Mouse (Mus musculus) mouse trophoblast stem cell (cell line): ENCODE results near the gene Cap2.

Experiments
- in situ Hi-C, 2 experiments: fragments of 300-500 bp; cut with MseI, MboI; formaldehyde crosslinking; loops; 2 replicates in 1 of 2; 3 replicates in 1 of 2; pipeline ENCODE4 v1.15.1; 2025

Gene Cap2

GRCm38 (mm10) chr13:46629391-46629790, 127.7 kb downstream of the Cap2 start:
- in situ Hi-C loops: no loop called here

- in situ Hi-C loops: no loop called here
These were observed 131.1 kb downstream of the Cap2 start for GRCm38 (mm10) chr13:46632796-46633195.

- in situ Hi-C loops: no loop called here
These were observed 131.9 kb downstream of the Cap2 start for GRCm38 (mm10) chr13:46633320-46634132.

- in situ Hi-C loops: no loop called here
These were observed 132.5 kb downstream of the Cap2 start for GRCm38 (mm10) chr13:46634133-46634488.

GRCm38 (mm10) chr13:46640608-46641468, 139.2 kb downstream of the Cap2 start:
- in situ Hi-C loops: no loop called here

- in situ Hi-C loops: no loop called here
These were observed 140.7 kb downstream of the Cap2 start for GRCm38 (mm10) chr13:46642318-46642717.

GRCm38 (mm10) chr13:46644175-46644574, 142.5 kb downstream of the Cap2 start:
- in situ Hi-C loops: no loop called here

- in situ Hi-C loops: no loop called here
These were observed 143.8 kb downstream of the Cap2 start for GRCm38 (mm10) chr13:46645476-46645875.

GRCm38 (mm10) chr13:46651853-46652252, 150.2 kb downstream of the Cap2 start:
- in situ Hi-C loops: no loop called here

- in situ Hi-C loops: no loop called here
These were observed 151.0 kb downstream of the Cap2 start for GRCm38 (mm10) chr13:46652671-46653070.

GRCm38 (mm10) chr13:46653671-46654070, 152.0 kb downstream of the Cap2 start:
- in situ Hi-C loops: no loop called here

GRCm38 (mm10) chr13:46654566-46654965, 152.9 kb downstream of the Cap2 start:
- in situ Hi-C loops: no loop called here

GRCm38 (mm10) chr13:46659211-46659610, 157.6 kb downstream of the Cap2 start:
- in situ Hi-C loops: loop anchor here in 1 of 2 experiments (5.0 kb wide), 1 partner anchor 347 kb away; no protein-coding TSS in a partner anchor

GRCm38 (mm10) chr13:46663461-46663964, 161.9 kb downstream of the Cap2 start:
- in situ Hi-C loops: loop anchor here in 1 of 2 experiments (10.0 kb wide), 1 partner anchor 349 kb away; no protein-coding TSS in a partner anchor

GRCm38 (mm10) chr13:46669048-46669619, 167.5 kb downstream of the Cap2 start, which contains the start of gene Fam8a1:
TSS of gene Fam8a1 (plus strand) at chr13:46669522.
- in situ Hi-C loops: loop anchor here in 1 of 2 experiments (10.0 kb wide), 1 partner anchor 354 kb away; no protein-coding TSS in a partner anchor

- in situ Hi-C loops: loop anchor here in 1 of 2 experiments (10.0 kb wide), 1 partner anchor 355 kb away; no protein-coding TSS in a partner anchor
These were observed 168.1 kb downstream of the Cap2 start for GRCm38 (mm10) chr13:46669620-46670271.

GRCm38 (mm10) chr13:46670514-46670913, 168.9 kb downstream of the Cap2 start:
- in situ Hi-C loops: no loop called here

- in situ Hi-C loops: no loop called here
These were observed 173.0 kb downstream of the Cap2 start for GRCm38 (mm10) chr13:46674601-46675000.

- in situ Hi-C loops: no loop called here
These were observed 176.1 kb downstream of the Cap2 start for GRCm38 (mm10) chr13:46677721-46678120.

- in situ Hi-C loops: no loop called here
These were observed 181.3 kb downstream of the Cap2 start for GRCm38 (mm10) chr13:46682921-46683320.

GRCm38 (mm10) chr13:46683370-46683769, 181.7 kb downstream of the Cap2 start:
- in situ Hi-C loops: no loop called here
